Mouse (Mus musculus): ENCODE data around the gene 1700123O20Rik.

GRCm38 (mm10) chr14:54714617-54715081 is 28.6 kb downstream of the 1700123O20Rik start:
- TF ChIP-seq CTCF (IDR thresholded peaks at IDR 0.05; ENCODE audit: low read depth, low read length) (no peak), POLR2AphosphoS5 (IDR thresholded peaks at IDR 0.05; ENCODE audit: insufficient replicate concordance, low read depth, low read length) (no peak)
